ENCODE assay signal across 31 mouse cellular contexts in genomic region chr2:165375478-165375877, GRCm38 (mm10). TPM values are rescaled to one million over a fixed set of nuclear protein-coding genes. Genes with fewer than 3 reads are reported as not detected.
DNase-seq lines count a peak whose midpoint lies in the region; ATAC-seq and TF ChIP-seq lines count a peak whose summit lies in the region.
"Had no signal": no experiment of that assay in that cellular context is flagged by ENCODE, and none has a peak within 500 bp of the region (broad histone marks: within the 10 kb centered on the region; RNA-seq: fewer than 3 reads in every experiment).

No protein-coding gene starts in this region.

- no peak overlapping the region for H3K4me2 ChIP-seq in midbrain, embryonic 16.5 days (ENCODE audit: low read length)
- H3K4me2 ChIP-seq: embryonic facial prominence, embryonic 12.5 days; embryonic facial prominence, embryonic 15.5 days; heart, embryonic 12.5 days; heart, embryonic 15.5 days; hindbrain, embryonic 13.5 days; intestine, embryonic 15.5 days had no signal

- intact Hi-C loops in heart, adult 2 months (cut with DNase I): no loop called here

- no peak for DNase-seq in frontal cortex, postnatal 36 days (ENCODE audit: low spot score in 2 of 2)
- DNase-seq in Muller cell, postnatal 12 days (ENCODE audit: inconsistent ontology term): peak; percentile 55
- DNase-seq in brain, adult 2 months (ENCODE audit: low read depth, low spot score): peak; percentile 46
- DNase-seq in heart, adult 2 months: no peak
- DNase-seq: adrenal gland, adult 8-10 months; adrenal gland, postnatal 25 days; cerebellum, adult 18-20 months; cerebellum, adult 9-10 months; cerebellum, postnatal 14 days; gastrocnemius, adult 2 months; gastrocnemius, postnatal 14 days; heart, adult 11 months; heart, postnatal 10 days; heart, postnatal 36 days; kidney, adult 11 months; kidney, adult 8-10 months had no signal

- H3K27ac ChIP-seq in heart, adult 2 months: no peak overlapping the region
- H3K27ac ChIP-seq in midbrain, embryonic 16.5 days (ENCODE audit: low read length): no peak overlapping the region
- H3K27ac ChIP-seq: embryonic facial prominence, embryonic 12.5 days; embryonic facial prominence, embryonic 15.5 days; gastrocnemius, adult 2 months; heart, embryonic 15.5 days; hindbrain, embryonic 10.5 days; hindbrain, embryonic 13.5 days; intestine, embryonic 15.5 days had no signal

- WGBS in heart, adult 2 months: 77% methylated on average over 5 of the region's 5 CpGs
- 76% methylated on average over 5 of the region's 5 CpGs for WGBS in midbrain, embryonic 16.5 days

- TF ChIP-seq POLR2A in heart, adult 2 months (IDR thresholded peaks at IDR 0.05; ENCODE audit: insufficient read depth, low read depth, low read length): no peak

- H3K9me3 ChIP-seq in midbrain, embryonic 16.5 days (replicated peaks; ENCODE audit: control insufficient read depth, low read length, poor library complexity, severe bottlenecking): no peaks in the 10 kb centered on the region
- H3K9me3 ChIP-seq: intestine, embryonic 15.5 days had no signal

- no peak for TF ChIP-seq CTCF in heart, adult 2 months (IDR thresholded peaks at IDR 0.05)

- no peak for TF ChIP-seq EP300 in heart, adult 2 months (IDR thresholded peaks at IDR 0.05; ENCODE audit: insufficient read depth, low read depth, low read length)

- H3K36me3 ChIP-seq in heart, adult 2 months (ENCODE audit: control insufficient read depth, insufficient read depth, low read length): no peaks in the 10 kb centered on the region
- peaks cover 23% of the 10 kb centered on the region for H3K36me3 ChIP-seq in midbrain, embryonic 16.5 days (ENCODE audit: control insufficient read depth, insufficient read depth, low read length)
- H3K36me3 ChIP-seq: G1E had no signal

- no peak overlapping the region for H3K9ac ChIP-seq in heart, adult 2 months (ENCODE audit: low read depth, low read length)
- no peak overlapping the region for H3K9ac ChIP-seq in midbrain, embryonic 16.5 days (ENCODE audit: low read depth, low read length)
- H3K9ac ChIP-seq: embryonic facial prominence, embryonic 12.5 days; embryonic facial prominence, embryonic 15.5 days; heart, embryonic 12.5 days; heart, embryonic 15.5 days; hindbrain, embryonic 13.5 days; intestine, embryonic 15.5 days had no signal

- H3K27me3 ChIP-seq in heart, adult 2 months (ENCODE audit: control insufficient read depth, insufficient read depth, low read length): no peaks in the 10 kb centered on the region
- H3K27me3 ChIP-seq in midbrain, embryonic 16.5 days (ENCODE audit: control insufficient read depth, insufficient read depth, low read depth, low read length): no peaks in the 10 kb centered on the region
- H3K27me3 ChIP-seq: embryonic facial prominence, embryonic 12.5 days; embryonic facial prominence, embryonic 15.5 days; heart, embryonic 12.5 days; heart, embryonic 15.5 days; hindbrain, embryonic 13.5 days; intestine, embryonic 15.5 days; Patski had no signal

- ATAC-seq in frontal cortex, adult (ENCODE audit: low TSS enrichment): peak; percentile 77; the same call in 1 of the 2 replicates
- ATAC-seq in midbrain, embryonic 16.5 days: no peak
- ATAC-seq: forebrain, embryonic 14.5 days; hindbrain, embryonic 16.5 days; intestine, embryonic 15.5 days; Patski had no signal

- no peaks in the 10 kb centered on the region for H3K79me2 ChIP-seq in heart, adult 2 months (replicated peaks; ENCODE audit: control insufficient read depth, insufficient read depth, low read length)

- no peak overlapping the region for H3K4me3 ChIP-seq in heart, adult 2 months
- H3K4me3 ChIP-seq in midbrain, embryonic 16.5 days (ENCODE audit: low read depth, low read length): no peak overlapping the region
- H3K4me3 ChIP-seq: embryonic facial prominence, embryonic 12.5 days; embryonic facial prominence, embryonic 15.5 days; gastrocnemius, adult 2 months; heart, embryonic 12.5 days; heart, embryonic 15.5 days; hindbrain, embryonic 10.5 days; hindbrain, embryonic 13.5 days; intestine, embryonic 15.5 days had no signal

- no peaks in the 10 kb centered on the region for H3K4me1 ChIP-seq in heart, adult 2 months (ENCODE audit: control insufficient read depth, insufficient read depth, low read length)
- peaks cover 6% of the 10 kb centered on the region; the same call in 1 of the 2 replicates for H3K4me1 ChIP-seq in midbrain, embryonic 16.5 days (ENCODE audit: control insufficient read depth, insufficient read depth, low read length)
- H3K4me1 ChIP-seq: embryonic facial prominence, embryonic 12.5 days; embryonic facial prominence, embryonic 15.5 days; intestine, embryonic 15.5 days had no signal

RNA-seq across cellular contexts. Expression of gene Zfp663, which starts 6.9 kb away (rescaled TPM):
- not detected for total RNA-seq in heart, adult 2 months (2021)
- polyA plus RNA-seq in heart, adult 2 months (2012; rRNA removed): not detected in 2 replicates
- 7.3 and 9.1 TPM in 2 replicates for polyA plus RNA-seq in midbrain, embryonic 16.5 days (2015; fragmentation: Nextera tagmentation; extraction: Ambion mirVana)
- total RNA-seq: adrenal gland, adult 8-10 months; adrenal gland, postnatal 25 days; CH12.LX; common myeloid progenitor, adult 5-6 weeks; gastrocnemius, adult 2 months; heart, postnatal 10 days; heart, postnatal 36 days had no signal
- polyA plus RNA-seq: G1E; heart, embryonic 12.5 days; Patski had no signal

RNA-seq across cellular contexts. Expression of gene Zfp334, which starts 12.6 kb away (rescaled TPM):
- total RNA-seq in heart, adult 2 months (2021): 1 to 10 TPM; 2.1 to 2.3 TPM
- polyA plus RNA-seq in heart, adult 2 months (2012; rRNA removed): 1.3 and 2.0 TPM in 2 replicates
- polyA plus RNA-seq in midbrain, embryonic 16.5 days (2015; fragmentation: Nextera tagmentation; extraction: Ambion mirVana): 9.5 and 9.7 TPM in 2 replicates
- total RNA-seq: CH12.LX; common myeloid progenitor, adult 5-6 weeks had no signal
- polyA plus RNA-seq: G1E had no signal

RNA-seq across cellular contexts. Expression of gene Ocstamp, which starts 24.7 kb away (rescaled TPM):
- not detected for total RNA-seq in heart, adult 2 months (2021)
- polyA plus RNA-seq in heart, adult 2 months (2012; rRNA removed): 0.02 TPM in 1 of 2 replicates, not detected in the other
- polyA plus RNA-seq in midbrain, embryonic 16.5 days (2015; fragmentation: Nextera tagmentation; extraction: Ambion mirVana): 0.08 TPM in 1 of 2 replicates, not detected in the other
- total RNA-seq: CH12.LX; common myeloid progenitor, adult 5-6 weeks; heart, postnatal 10 days; heart, postnatal 36 days had no signal
- polyA plus RNA-seq: forebrain, embryonic 14.5 days; G1E; hindbrain, embryonic 10.5 days; Patski had no signal

RNA-seq across cellular contexts. Expression of gene Elmo2, which starts 49.2 kb away (rescaled TPM):
- total RNA-seq in heart, adult 2 months (2021): 10 to 100 TPM; 13.9 to 14.8 TPM
- 36.3 and 39.0 TPM in 2 replicates for polyA plus RNA-seq in heart, adult 2 months (2012; rRNA removed)
- 108 and 112 TPM in 2 replicates for polyA plus RNA-seq in midbrain, embryonic 16.5 days (2015; fragmentation: Nextera tagmentation; extraction: Ambion mirVana)

Comparison
In these comparisons a context has a peak if more than half of its experiments do, and no peak if none do; other contexts are left out.
1. DNase-seq: peak in Muller cell, postnatal 12 days (single experiment) and brain, adult 2 months (single experiment); none in frontal cortex, postnatal 36 days (0 of 2) and heart, adult 2 months (0 of 2).